Mouse (Mus musculus) MEL (cell line): ENCODE measurements around the gene Dus2. TPM values are rescaled to one million over a fixed set of nuclear protein-coding genes. Genes with fewer than 3 reads are reported as not detected.

Experiments used
- DNase-seq: peaks from one replicate; pipeline ENCODE4 v3.0.0; 2011; ENCODE audit warnings: low read depth, low spot score
- H3K27ac ChIP-seq: 2 replicates; pipeline ENCODE4 v1.5.1; 2012; ENCODE audit warnings: low read depth, mild to moderate bottlenecking, control low read depth, low read length, moderate library complexity; ENCODE audit not compliant: control insufficient read depth
- H3K27me3 ChIP-seq, 2 experiments: fragments of 150-350 bp in 1 of 2; sonication (generic) in 1 of 2; 2 replicates each; pipeline ENCODE4 v1.6.1; 2012; ENCODE audit warnings: low read length in 2 of 2, mild to moderate bottlenecking in 2 of 2, improper control_type of control experiment in 1 of 2, moderate library complexity in 1 of 2; ENCODE audit not compliant: insufficient read depth in 2 of 2, control insufficient read depth in 1 of 2
- H3K36me3 ChIP-seq, 2 experiments: 2 replicates each; pipeline ENCODE4 v1.6.1; 2012 to 2014; ENCODE audit warnings: low read length in 2 of 2, improper control_type of control experiment in 1 of 2, inconsistent platforms in 1 of 2, mild to moderate bottlenecking in 1 of 2; ENCODE audit not compliant: insufficient read depth in 2 of 2, control insufficient read depth in 1 of 2
- H3K4me1 ChIP-seq, 2 experiments: fragments of 150-350 bp in 1 of 2; sonication (generic) in 1 of 2; 2 replicates each; pipeline ENCODE4 v1.6.1; 2012; ENCODE audit warnings: low read length in 2 of 2, improper control_type of control experiment in 1 of 2, mild to moderate bottlenecking in 1 of 2; ENCODE audit not compliant: insufficient read depth in 2 of 2, control insufficient read depth in 1 of 2
- H3K4me3 ChIP-seq, 2 experiments: fragments of 150-350 bp in 1 of 2; sonication (generic) in 1 of 2; 2 replicates each; pipeline ENCODE4 v1.5.1; 2012; ENCODE audit warnings: low read depth in 2 of 2, low read length in 2 of 2, mild to moderate bottlenecking in 2 of 2, moderate library complexity in 2 of 2, control low read depth in 1 of 2, improper control_type of control experiment in 1 of 2; ENCODE audit not compliant: control insufficient read depth in 1 of 2, insufficient read depth in 1 of 2
- H3K79me2 ChIP-seq: 2 replicates; pipeline ENCODE4 v1.6.1; 2012; ENCODE audit warnings: mild to moderate bottlenecking, low read length, moderate library complexity; ENCODE audit not compliant: control insufficient read depth, poor library complexity, insufficient read depth
- H3K9ac ChIP-seq: 2 replicates; pipeline ENCODE4 v1.6.1; 2012; ENCODE audit warnings: low read depth, mild to moderate bottlenecking, control low read depth, low read length, moderate library complexity; ENCODE audit not compliant: control insufficient read depth, poor library complexity, severe bottlenecking
- H3K9me3 ChIP-seq: fragments of 150-350 bp; sonication (generic); replicated peaks from 2 replicates; pipeline ENCODE4 v1.6.1; 2012; ENCODE audit warnings: mild to moderate bottlenecking, low read length, improper control_type of control experiment, moderate library complexity; ENCODE audit not compliant: insufficient read depth
- BHLHE40 ChIP-seq: IDR thresholded peaks from 2 replicates; pipeline ENCODE4 v1.6.1; 2012; ENCODE audit warnings: low read depth, mild to moderate bottlenecking, inconsistent platforms, low read length, improper control_type of control experiment, borderline replicate concordance
- CHD2 ChIP-seq: IDR thresholded peaks from 2 replicates; pipeline ENCODE4 v1.6.1; 2011; ENCODE audit warnings: low read length, improper control_type of control experiment
- CTCF ChIP-seq, 3 experiments: IDR thresholded peaks in 2 of 3; conservative IDR thresholded peaks in 1 of 3; 2 replicates each; pipeline ENCODE4 v1.5.1; 2011 to 2012; ENCODE audit warnings: low read length in 3 of 3, low read depth in 2 of 3, mild to moderate bottlenecking in 2 of 3, improper control_type of control experiment in 1 of 3, inconsistent platforms in 1 of 3, mixed read lengths in 1 of 3, moderate library complexity in 1 of 3; ENCODE audit not compliant: control insufficient read depth in 1 of 3, insufficient read depth in 1 of 3, poor library complexity in 1 of 3, severe bottlenecking in 1 of 3
- E2F4 ChIP-seq: IDR thresholded peaks from 2 replicates; pipeline ENCODE4 v1.6.1; 2011; ENCODE audit warnings: low read depth, low read length, improper control_type of control experiment, borderline replicate concordance
- EP300 ChIP-seq, 2 experiments: IDR thresholded peaks; 2 replicates each; pipeline ENCODE4 v1.6.1; 2011; ENCODE audit warnings: improper control_type of control experiment in 2 of 2, low read length in 2 of 2, low read depth in 1 of 2, mild to moderate bottlenecking in 1 of 2
- ETS1 ChIP-seq: IDR thresholded peaks from 2 replicates; pipeline ENCODE4 v1.6.1; 2012; ENCODE audit warnings: low read depth, mild to moderate bottlenecking, inconsistent platforms, low read length, improper control_type of control experiment, moderate library complexity
- GABPA ChIP-seq: IDR thresholded peaks from 2 replicates; pipeline ENCODE4 v1.6.1; 2012; ENCODE audit warnings: low read depth, mild to moderate bottlenecking, inconsistent platforms, low read length, improper control_type of control experiment, moderate library complexity
- GATA1 ChIP-seq: IDR thresholded peaks from 2 replicates; pipeline ENCODE4 v1.6.1; 2011; ENCODE audit warnings: low read depth, low read length, improper control_type of control experiment
- HCFC1 ChIP-seq: IDR thresholded peaks from 2 replicates; pipeline ENCODE4 v1.6.1; 2012; ENCODE audit warnings: low read depth, mild to moderate bottlenecking, inconsistent platforms, low read length, improper control_type of control experiment, moderate library complexity
- JUND ChIP-seq: IDR thresholded peaks from 2 replicates; pipeline ENCODE4 v1.6.1; 2011; ENCODE audit warnings: low read depth, mild to moderate bottlenecking, improper control_type of control experiment, low read length
- KAT2A ChIP-seq: conservative IDR thresholded peaks from 2 replicates; pipeline ENCODE4 v1.6.1; 2012; ENCODE audit warnings: low read depth, low read length, improper control_type of control experiment, inconsistent platforms
- MAFK ChIP-seq: IDR thresholded peaks from 2 replicates; pipeline ENCODE4 v1.6.1; 2011; ENCODE audit warnings: low read depth, mild to moderate bottlenecking, low read length, improper control_type of control experiment, borderline replicate concordance
- MAX ChIP-seq: IDR thresholded peaks from 2 replicates; pipeline ENCODE4 v1.6.1; 2011; ENCODE audit warnings: low read length, improper control_type of control experiment
- MAZ ChIP-seq: IDR thresholded peaks from 2 replicates; pipeline ENCODE4 v1.6.1; 2012; ENCODE audit warnings: low read depth, mild to moderate bottlenecking, inconsistent platforms, low read length, improper control_type of control experiment
- MEF2A ChIP-seq: IDR thresholded peaks from 2 replicates; pipeline ENCODE4 v1.6.1; 2014; ENCODE audit warnings: low read depth, mild to moderate bottlenecking, inconsistent platforms, low read length, improper control_type of control experiment; ENCODE audit not compliant: poor library complexity, insufficient replicate concordance, severe bottlenecking; ENCODE audit errors: extremely low read depth
- MXI1 ChIP-seq: IDR thresholded peaks from 2 replicates; pipeline ENCODE4 v1.6.1; 2011; ENCODE audit warnings: mild to moderate bottlenecking, low read depth, low read length, improper control_type of control experiment
- MYB ChIP-seq: IDR thresholded peaks from 2 replicates; pipeline ENCODE4 v1.6.1; 2011; ENCODE audit warnings: mild to moderate bottlenecking, low read depth, low read length, improper control_type of control experiment
- MYC ChIP-seq: IDR thresholded peaks from 2 replicates; pipeline ENCODE4 v1.6.1; 2011; ENCODE audit warnings: low read depth, mild to moderate bottlenecking, low read length, improper control_type of control experiment, moderate library complexity
- NELFE ChIP-seq: IDR thresholded peaks from 2 replicates; pipeline ENCODE4 v1.6.1; 2011; ENCODE audit warnings: low read depth, low read length, improper control_type of control experiment
- NRF1 ChIP-seq: IDR thresholded peaks from 2 replicates; pipeline ENCODE4 v1.6.1; 2014; ENCODE audit warnings: low read depth, mild to moderate bottlenecking, inconsistent platforms, low read length, improper control_type of control experiment, moderate library complexity; ENCODE audit not compliant: poor library complexity, insufficient read depth, severe bottlenecking
- POLR2A ChIP-seq, 2 experiments: IDR thresholded peaks; 2 replicates each; pipeline ENCODE4 v1.6.1; 2011 to 2012; ENCODE audit warnings: low read length in 2 of 2, mild to moderate bottlenecking in 2 of 2, control low read depth in 1 of 2, improper control_type of control experiment in 1 of 2, low read depth in 1 of 2, moderate library complexity in 1 of 2; ENCODE audit not compliant: control insufficient read depth in 1 of 2, insufficient read depth in 1 of 2, poor library complexity in 1 of 2
- POLR2AphosphoS2 ChIP-seq: IDR thresholded peaks from 2 replicates; pipeline ENCODE4 v1.6.1; 2011; ENCODE audit warnings: low read length, improper control_type of control experiment
- POLR2AphosphoS5 ChIP-seq: IDR thresholded peaks from 2 replicates; pipeline ENCODE4 v1.6.1; 2012; ENCODE audit warnings: low read depth, borderline replicate concordance, mild to moderate bottlenecking, inconsistent platforms, low read length, moderate library complexity, mixed read lengths
- RAD21 ChIP-seq: IDR thresholded peaks from 2 replicates; pipeline ENCODE4 v1.6.1; 2011; ENCODE audit warnings: mild to moderate bottlenecking, low read depth, low read length, improper control_type of control experiment
- RCOR1 ChIP-seq: IDR thresholded peaks from 2 replicates; pipeline ENCODE4 v1.6.1; 2012; ENCODE audit warnings: low read depth, mild to moderate bottlenecking, inconsistent platforms, low read length, improper control_type of control experiment
- SIN3A ChIP-seq: IDR thresholded peaks from 2 replicates; pipeline ENCODE4 v1.6.1; 2012; ENCODE audit warnings: low read length, improper control_type of control experiment, inconsistent platforms
- SMC3 ChIP-seq: IDR thresholded peaks from 2 replicates; pipeline ENCODE4 v1.6.1; 2011; ENCODE audit warnings: low read depth, low read length, improper control_type of control experiment
- TAL1 ChIP-seq: IDR thresholded peaks from 2 replicates; pipeline ENCODE4 v1.6.1; 2012; ENCODE audit warnings: mild to moderate bottlenecking, inconsistent platforms, low read length, moderate library complexity, mixed read lengths
- TBP ChIP-seq: IDR thresholded peaks from 2 replicates; pipeline ENCODE4 v1.8.0; 2011; ENCODE audit warnings: low read depth, low read length, improper control_type of control experiment
- TCF12 ChIP-seq: IDR thresholded peaks from 2 replicates; pipeline ENCODE4 v1.6.1; 2014; ENCODE audit warnings: low read depth, mild to moderate bottlenecking, inconsistent platforms, low read length, improper control_type of control experiment, moderate library complexity
- UBTF ChIP-seq: IDR thresholded peaks from 2 replicates; pipeline ENCODE4 v1.6.1; 2012; ENCODE audit warnings: low read depth, mild to moderate bottlenecking, inconsistent platforms, low read length, improper control_type of control experiment, moderate library complexity, borderline replicate concordance; ENCODE audit not compliant: insufficient read depth
- USF1 ChIP-seq: IDR thresholded peaks from 2 replicates; pipeline ENCODE4 v1.6.1; 2014; ENCODE audit warnings: low read depth, mild to moderate bottlenecking, inconsistent platforms, low read length, improper control_type of control experiment, moderate library complexity
- USF2 ChIP-seq, 2 experiments: IDR thresholded peaks; 2 replicates each; pipeline ENCODE4 v1.6.1; 2011 to 2012; ENCODE audit warnings: improper control_type of control experiment in 2 of 2, low read length in 2 of 2, borderline replicate concordance in 1 of 2, inconsistent platforms in 1 of 2, low read depth in 1 of 2, mild to moderate bottlenecking in 1 of 2; ENCODE audit not compliant: insufficient read depth in 1 of 2
- ZC3H11A ChIP-seq: IDR thresholded peaks from 2 replicates; pipeline ENCODE4 v1.6.1; 2012; ENCODE audit warnings: low read depth, mild to moderate bottlenecking, inconsistent platforms, low read length, improper control_type of control experiment
- ZKSCAN1 ChIP-seq: IDR thresholded peaks from 2 replicates; pipeline ENCODE4 v1.6.1; 2012; ENCODE audit warnings: low read depth, mild to moderate bottlenecking, inconsistent platforms, low read length, improper control_type of control experiment, moderate library complexity
- ZMIZ1 ChIP-seq: IDR thresholded peaks from 2 replicates; pipeline ENCODE4 v1.6.1; 2012; ENCODE audit warnings: low read depth, mild to moderate bottlenecking, inconsistent platforms, low read length, improper control_type of control experiment, moderate library complexity
- ZNF384 ChIP-seq: IDR thresholded peaks from 2 replicates; pipeline ENCODE4 v1.6.1; 2012; ENCODE audit warnings: low read depth, mild to moderate bottlenecking, inconsistent platforms, low read length, improper control_type of control experiment
- polyA plus RNA-seq, 2 experiments: library from polyadenylated mRNA; stranded (reverse) in 1 of 2; unstranded in 1 of 2; fragments of >175 nt in 1 of 2; fragments of >200 nt in 1 of 2; gene quantifications; 2 replicates each; pipeline versions ENCODE4 v1.2.1 to v1.2.4; 2012; ENCODE audit warnings: low replicate concordance in 2 of 2, low read depth in 1 of 2; ENCODE audit not compliant: insufficient read length in 2 of 2, insufficient read depth in 1 of 2, missing spikeins in 1 of 2
- total RNA-seq: library from RNA; depleted of rRNA; stranded (reverse); fragments of 300-350 nt; gene quantifications from 2 replicates; pipeline ENCODE4 v1.2.3, GENCODE M21; 2012

Dus2 gene
- total and polyA plus RNA-seq, 3 experiments, result 9.2 to 11.9 TPM; not detected in 1

- H3K36me3 ChIP-seq, result peaks cover 0 to 8% of the 10 kb centered on the region in 2 experiments; a peak in 2 of 4 replicates
- H3K27ac ChIP-seq, result peak within 1 kb of the TSS; percentile 96
- H3K9me3 ChIP-seq, result no peaks in the 10 kb centered on the region
- peaks cover 20% of the 10 kb centered on the region for H3K79me2 ChIP-seq
- H3K27me3 ChIP-seq, result no peaks in the 10 kb centered on the region
- H3K4me1 ChIP-seq, result peaks cover 5 to 29% of the 10 kb centered on the region in 2 experiments; a peak in 3 of 4 replicates
- peak within 1 kb of the TSS; percentile 90 for H3K4me3 ChIP-seq
- peak within 1 kb of the TSS; percentile 93 for H3K9ac ChIP-seq
- DNase-seq, result peak; percentile 89
- TF ChIP-seq EP300 (IDR thresholded peaks at IDR 0.05; ENCODE audit: low read depth in 1 of 2, low read length in 2 of 2), result no peak
- no peak for TF ChIP-seq MEF2A
- peak; percentile 47; the same call in 1 of the 2 replicates for TF ChIP-seq ZMIZ1
- TF ChIP-seq POLR2AphosphoS5, result no peak
- peak; percentile 48; the same call in 1 of the 2 replicates for TF ChIP-seq HCFC1
- TF ChIP-seq CTCF (IDR thresholded peaks at IDR 0.05 in 2 of 3, conservative IDR thresholded peaks at IDR 0.05 in 1 of 3; ENCODE audit: control insufficient read depth in 1 of 3, insufficient read depth in 1 of 3, low read depth in 2 of 3, low read length in 3 of 3, poor library complexity in 1 of 3, severe bottlenecking in 1 of 3), result no peak
- TF ChIP-seq SMC3, result no peak
- TF ChIP-seq RAD21, result no peak
- 0 out of 2 replicates have a peak, but pooled peaks have one; percentile 4 for TF ChIP-seq USF1
- no peak for TF ChIP-seq GATA1
- no peak for TF ChIP-seq BHLHE40
- TF ChIP-seq NELFE, result peak; percentile 81; the same call in 1 of the 2 replicates
- TF ChIP-seq ETS1, result peak; percentile 16; the same call in 1 of the 2 replicates
- TF ChIP-seq RCOR1, result 0 out of 2 replicates have a peak, but pooled peaks have one; percentile 7
- TF ChIP-seq ZKSCAN1, result no peak
- TF ChIP-seq USF2 (IDR thresholded peaks at IDR 0.05; ENCODE audit: borderline replicate concordance in 1 of 2, insufficient read depth in 1 of 2, low read depth in 1 of 2, low read length in 2 of 2), result no peak
- TF ChIP-seq MYB, result no peak
- no peak for TF ChIP-seq TBP
- no peak for TF ChIP-seq UBTF
- TF ChIP-seq MAX, result no peak
- TF ChIP-seq MXI1, result no peak
- no peak for TF ChIP-seq MAFK
- 0 out of 2 replicates have a peak, but pooled peaks have one; percentile 10 for TF ChIP-seq ZNF384
- TF ChIP-seq TCF12, result peak; percentile 27
- no peak for TF ChIP-seq ZC3H11A
- no peak for TF ChIP-seq POLR2AphosphoS2
- peak; percentile 82; the same call in 1 of the 2 replicates for TF ChIP-seq MAZ
- TF ChIP-seq POLR2A (IDR thresholded peaks at IDR 0.05; ENCODE audit: control insufficient read depth in 1 of 2, insufficient read depth in 1 of 2, low read depth in 1 of 2, low read length in 2 of 2, poor library complexity in 1 of 2), result peak; percentile 83 to 93
- no peak for TF ChIP-seq CHD2
- TF ChIP-seq TAL1, result no peak
- no peak for TF ChIP-seq NRF1
- no peak for TF ChIP-seq KAT2A
- TF ChIP-seq GABPA, result no peak
- TF ChIP-seq SIN3A, result no peak; the same call in 1 of the 2 replicates
- TF ChIP-seq E2F4, result no peak
- TF ChIP-seq JUND, result no peak
- TF ChIP-seq MYC, result no peak
These were observed 25.2 kb upstream of the Dus2 start, which contains the start of gene Slc12a4 for GRCm38 (mm10) chr8:105965905-105966341. Slc12a4 (minus strand) TSS chr8:105966097.
